Mouse (Mus musculus): ENCODE measurements around the gene Coa6. TPM values are rescaled to one million over a fixed set of nuclear protein-coding genes. Genes with fewer than 3 reads are reported as not detected.

Gene Coa6
- polyA plus RNA-seq, 1 experiment from 2014 or later, result 44.0 TPM

DNA sequence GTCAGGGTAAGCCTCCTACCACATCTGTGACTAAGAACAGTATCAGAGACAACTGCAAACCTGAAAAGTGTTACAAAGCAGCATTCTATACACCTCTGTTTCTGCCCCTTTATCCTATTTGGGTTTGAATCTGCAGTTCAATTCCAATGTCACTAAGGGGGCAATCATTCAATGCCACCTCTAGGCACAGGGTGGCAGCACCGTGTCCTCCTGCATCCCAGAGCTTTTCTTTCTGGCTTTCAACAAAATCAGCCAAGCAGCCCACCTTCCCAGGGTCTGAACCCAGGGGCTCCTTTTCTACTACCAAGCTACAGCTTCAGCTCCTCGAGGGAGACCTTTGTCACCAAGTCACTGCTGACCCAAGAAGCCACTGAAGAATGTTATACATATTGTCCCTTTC lies 16.6 kb downstream of the Coa6 start:
- no peak overlapping the region for H3K4me3 ChIP-seq (replicated peaks; ENCODE audit: low read length)
- no peaks in the 10 kb centered on the region for H3K27me3 ChIP-seq (replicated peaks; ENCODE audit: control insufficient read depth, insufficient read depth, low read length)
- no peak overlapping the region for H3K4me2 ChIP-seq (ENCODE audit: low read length)
- H3K36me3 ChIP-seq (ENCODE audit: control insufficient read depth, insufficient read depth), result peaks cover 25% of the 10 kb centered on the region
- ATAC-seq, result no peak
- H3K4me1 ChIP-seq (replicated peaks; ENCODE audit: control insufficient read depth, insufficient read depth, low read length), result no peaks in the 10 kb centered on the region
- H3K9me3 ChIP-seq (ENCODE audit: control insufficient read depth, low read length), result no peaks in the 10 kb centered on the region
- H3K9ac ChIP-seq (replicated peaks; ENCODE audit: low read depth, low read length), result no peak overlapping the region
- H3K27ac ChIP-seq (ENCODE audit: low read length), result no peak overlapping the region
- 73% methylated on average over 2 of the region's 2 CpGs for WGBS

DNA sequence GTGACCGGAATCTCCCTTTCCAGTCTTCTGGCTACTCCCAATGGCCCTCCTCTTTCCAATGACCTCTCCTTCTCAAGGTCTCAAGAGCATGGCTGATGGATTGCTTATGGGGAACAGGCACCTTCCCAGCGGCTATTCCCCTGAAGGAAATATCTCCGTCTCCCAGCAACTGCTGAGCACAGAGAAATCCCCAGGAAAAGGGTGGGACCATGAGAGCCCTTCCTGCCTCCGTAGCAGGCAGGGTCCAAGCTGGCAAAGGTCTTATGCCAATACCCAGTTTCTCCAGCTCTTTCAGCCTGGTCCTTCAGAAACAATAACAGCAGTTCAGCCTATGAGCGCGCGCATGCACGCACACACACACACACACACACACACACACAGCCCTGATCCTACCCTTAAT lies 28.8 kb downstream of the Coa6 start:
- no peak for ATAC-seq
- no peak overlapping the region for H3K4me2 ChIP-seq (ENCODE audit: low read length)
- no peak overlapping the region for H3K27ac ChIP-seq (ENCODE audit: low read length)
- no peak overlapping the region for H3K4me3 ChIP-seq (replicated peaks; ENCODE audit: low read length)
- 95% methylated on average over 8 of the region's 8 CpGs for WGBS
- H3K4me1 ChIP-seq (replicated peaks; ENCODE audit: control insufficient read depth, insufficient read depth, low read length), result no peaks in the 10 kb centered on the region
- no peaks in the 10 kb centered on the region for H3K27me3 ChIP-seq (replicated peaks; ENCODE audit: control insufficient read depth, insufficient read depth, low read length)
- H3K9ac ChIP-seq (replicated peaks; ENCODE audit: low read depth, low read length), result no peak overlapping the region
- H3K36me3 ChIP-seq (ENCODE audit: control insufficient read depth, insufficient read depth), result peaks cover 24% of the 10 kb centered on the region
- H3K9me3 ChIP-seq (ENCODE audit: control insufficient read depth, low read length), result no peaks in the 10 kb centered on the region

DNA sequence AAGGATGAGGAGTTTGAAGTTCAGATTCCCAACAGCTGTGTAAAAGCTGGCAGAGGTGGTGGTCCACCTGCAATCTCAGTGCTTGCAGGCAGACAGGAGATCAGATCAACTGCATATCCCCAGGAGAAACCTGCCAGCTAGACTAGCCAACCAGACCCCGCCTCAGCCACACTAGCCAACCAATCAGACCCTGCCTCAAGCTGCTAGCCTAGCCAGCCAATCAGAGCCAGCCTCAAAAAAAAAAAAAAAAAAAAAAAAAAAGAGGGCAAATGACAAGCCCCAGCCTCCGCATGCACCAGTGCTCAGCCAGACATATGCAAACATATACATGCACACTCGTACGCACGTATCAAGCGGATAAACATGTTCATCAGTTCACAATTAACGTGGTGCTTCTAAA lies 33.1 kb downstream of the Coa6 start:
- WGBS, result 73% methylated on average over 7 of the region's 7 CpGs
- H3K4me2 ChIP-seq (ENCODE audit: low read length), result no peak overlapping the region
- H3K9me3 ChIP-seq (ENCODE audit: control insufficient read depth, low read length), result no peaks in the 10 kb centered on the region
- no peaks in the 10 kb centered on the region for H3K4me1 ChIP-seq (replicated peaks; ENCODE audit: control insufficient read depth, insufficient read depth, low read length)
- ATAC-seq, result peak; percentile 50; the same call in 1 of the 2 replicates
- H3K27me3 ChIP-seq (replicated peaks; ENCODE audit: control insufficient read depth, insufficient read depth, low read length), result no peaks in the 10 kb centered on the region
- peaks cover 10% of the 10 kb centered on the region for H3K36me3 ChIP-seq (ENCODE audit: control insufficient read depth, insufficient read depth)
- H3K4me3 ChIP-seq (replicated peaks; ENCODE audit: low read length), result no peak overlapping the region
- no peak overlapping the region for H3K9ac ChIP-seq (replicated peaks; ENCODE audit: low read depth, low read length)
- no peak overlapping the region for H3K27ac ChIP-seq (ENCODE audit: low read length)

- WGBS, result 54% methylated on average over 3 of the region's 3 CpGs
- H3K27me3 ChIP-seq (replicated peaks; ENCODE audit: control insufficient read depth, insufficient read depth, low read length), result no peaks in the 10 kb centered on the region
- no peak overlapping the region for H3K4me3 ChIP-seq (replicated peaks; ENCODE audit: low read length)
- no peak for ATAC-seq
- no peaks in the 10 kb centered on the region for H3K9me3 ChIP-seq (ENCODE audit: control insufficient read depth, low read length)
- no peak overlapping the region for H3K27ac ChIP-seq (ENCODE audit: low read length)
- no peaks in the 10 kb centered on the region for H3K4me1 ChIP-seq (replicated peaks; ENCODE audit: control insufficient read depth, insufficient read depth, low read length)
- no peak overlapping the region for H3K4me2 ChIP-seq (ENCODE audit: low read length)
- H3K9ac ChIP-seq (replicated peaks; ENCODE audit: low read depth, low read length), result no peak overlapping the region
- H3K36me3 ChIP-seq (ENCODE audit: control insufficient read depth, insufficient read depth), result 0 out of 2 replicates have a peak, but pooled peaks cover 3% of the 10 kb centered on the region
These were observed 38.0 kb downstream of the Coa6 start for GRCm38 (mm10) chr8:126460274-126460673.

GRCm38 (mm10) chr8:126461735-126462134 lies 39.4 kb downstream of the Coa6 start:
- Histone ChIP-seq H3K9ac (replicated peaks; ENCODE audit: low read depth, low read length) (no peak overlapping the region), H3K4me2 (ENCODE audit: low read length) (no peak overlapping the region), H3K27ac (ENCODE audit: low read length) (no peak overlapping the region), H3K27me3 (replicated peaks; ENCODE audit: control insufficient read depth, insufficient read depth, low read length) (no peaks in the 10 kb centered on the region), H3K4me1 (replicated peaks; ENCODE audit: control insufficient read depth, insufficient read depth, low read length) (no peaks in the 10 kb centered on the region), H3K36me3 (ENCODE audit: control insufficient read depth, insufficient read depth) (peaks cover 6% of the 10 kb centered on the region; the same call in 1 of the 2 replicates), H3K4me3 (replicated peaks; ENCODE audit: low read length) (no peak overlapping the region), H3K9me3 (ENCODE audit: control insufficient read depth, low read length) (no peaks in the 10 kb centered on the region)
- no peak for ATAC-seq
- 87% methylated on average over 7 of the region's 7 CpGs for WGBS

GRCm38 (mm10) chr8:126464071-126464470 lies 41.8 kb downstream of the Coa6 start:
- ATAC-seq, result no peak
- Histone ChIP-seq H3K27ac (ENCODE audit: low read length) (no peak overlapping the region), H3K4me1 (replicated peaks; ENCODE audit: control insufficient read depth, insufficient read depth, low read length) (no peaks in the 10 kb centered on the region), H3K27me3 (replicated peaks; ENCODE audit: control insufficient read depth, insufficient read depth, low read length) (no peaks in the 10 kb centered on the region), H3K9me3 (ENCODE audit: control insufficient read depth, low read length) (no peaks in the 10 kb centered on the region), H3K4me2 (ENCODE audit: low read length) (no peak overlapping the region), H3K9ac (replicated peaks; ENCODE audit: low read depth, low read length) (no peak overlapping the region), H3K4me3 (replicated peaks; ENCODE audit: low read length) (no peak overlapping the region), H3K36me3 (ENCODE audit: control insufficient read depth, insufficient read depth) (peaks cover 8% of the 10 kb centered on the region; the same call in 1 of the 2 replicates)
- 90% methylated on average over 7 of the region's 7 CpGs for WGBS

DNA sequence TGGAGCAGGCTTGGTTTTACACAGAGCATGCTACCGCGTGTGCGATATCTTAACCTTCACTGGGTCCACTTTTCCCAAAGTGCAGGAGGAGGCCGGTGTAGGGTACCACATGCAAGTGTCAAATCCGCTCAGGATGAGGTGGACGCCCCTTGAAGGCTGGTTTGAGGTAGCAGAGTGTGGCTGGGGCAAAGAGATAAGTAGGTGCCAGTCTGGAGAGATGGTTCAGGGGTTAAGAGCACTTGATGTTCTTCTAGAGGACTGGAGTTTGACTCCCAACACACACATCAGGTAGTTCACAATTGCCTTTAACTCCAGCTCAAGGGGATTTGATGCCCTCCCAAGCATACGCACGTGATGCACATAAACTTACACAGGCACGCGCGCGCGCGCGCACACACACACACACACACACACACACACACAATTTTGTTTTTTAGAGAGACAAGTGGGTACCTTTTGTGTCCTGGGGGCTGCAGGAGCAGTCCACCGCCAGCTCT lies 51.5 kb downstream of the Coa6 start:
- Histone ChIP-seq H3K4me2 (ENCODE audit: low read length) (peak overlapping the region; percentile 68), H3K4me1 (replicated peaks; ENCODE audit: control insufficient read depth, insufficient read depth, low read length) (peaks cover 17% of the 10 kb centered on the region), H3K9me3 (ENCODE audit: control insufficient read depth, low read length) (no peaks in the 10 kb centered on the region), H3K4me3 (replicated peaks; ENCODE audit: low read length) (peak overlapping the region; percentile 92), H3K36me3 (ENCODE audit: control insufficient read depth, insufficient read depth) (no peaks in the 10 kb centered on the region), H3K9ac (replicated peaks; ENCODE audit: low read depth, low read length) (peak overlapping the region; percentile 87), H3K27me3 (replicated peaks; ENCODE audit: control insufficient read depth, insufficient read depth, low read length) (no peaks in the 10 kb centered on the region; the same call in 1 of the 2 replicates), H3K27ac (ENCODE audit: low read length) (peak overlapping the region; percentile 94)
- WGBS, result 13% methylated on average over 16 of the region's 16 CpGs
- no peak for ATAC-seq

DNA sequence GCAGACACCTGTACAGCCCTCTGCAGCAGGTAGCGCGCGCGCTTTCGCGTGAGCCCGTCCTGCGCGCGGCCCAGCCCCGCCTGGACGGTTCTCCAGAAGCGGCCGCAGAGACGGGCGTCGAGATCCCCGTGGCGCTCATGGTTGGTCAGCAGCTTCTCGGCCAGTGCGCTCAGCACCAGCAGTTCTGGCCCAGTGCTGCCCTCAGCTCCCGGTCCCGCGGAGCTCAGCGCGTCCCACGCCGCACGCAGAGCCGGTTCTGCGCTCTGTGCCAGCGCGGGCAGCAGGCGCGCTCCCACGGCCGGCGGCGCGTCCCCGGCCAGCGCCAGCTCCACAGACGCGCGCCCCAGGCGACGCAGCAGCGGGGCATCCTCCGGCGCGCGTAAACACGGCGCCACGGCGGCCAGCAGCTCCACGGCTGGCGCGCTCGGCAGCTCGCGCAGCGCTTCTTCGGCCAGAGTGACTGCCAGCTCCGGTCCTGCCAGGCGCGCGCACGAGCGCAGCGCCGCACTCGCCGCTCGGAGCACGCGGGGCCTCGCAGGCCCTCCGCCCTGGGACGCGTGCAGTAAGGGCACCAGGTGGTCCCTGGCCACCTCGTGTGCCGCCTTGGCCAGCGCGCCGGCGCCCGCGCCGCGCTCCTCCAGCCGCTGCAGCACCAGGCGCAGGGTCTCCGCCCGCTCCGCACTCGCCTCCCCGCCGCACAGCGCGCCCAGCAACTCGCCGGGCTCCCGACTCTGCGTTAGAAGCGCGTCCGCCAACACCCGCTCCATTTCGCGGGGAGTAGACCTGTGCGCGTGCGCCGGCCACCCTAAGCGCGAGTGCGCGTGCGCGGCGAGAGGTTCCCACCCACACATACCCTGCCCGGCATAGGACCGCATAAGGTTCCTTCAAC lies 52.2 kb downstream of the Coa6 start, which contains the start of gene Tarbp1:
Gene Tarbp1 (minus strand): TSS at position 767 of the 889 bp plus-strand sequence.
- under 1% methylated on average over 124 of the region's 124 CpGs for WGBS
- Histone ChIP-seq H3K9ac (replicated peaks; ENCODE audit: low read depth, low read length) (peak within 1 kb of the TSS; percentile 87), H3K4me2 (ENCODE audit: low read length) (peak within 1 kb of the TSS; percentile 68), H3K4me1 (replicated peaks; ENCODE audit: control insufficient read depth, insufficient read depth, low read length) (peaks cover 17% of the 10 kb centered on the region), H3K27ac (ENCODE audit: low read length) (peak within 1 kb of the TSS; percentile 94), H3K9me3 (ENCODE audit: control insufficient read depth, low read length) (no peaks in the 10 kb centered on the region), H3K27me3 (replicated peaks; ENCODE audit: control insufficient read depth, insufficient read depth, low read length) (no peaks in the 10 kb centered on the region; the same call in 1 of the 2 replicates), H3K4me3 (replicated peaks; ENCODE audit: low read length) (peak within 1 kb of the TSS; percentile 92), H3K36me3 (ENCODE audit: control insufficient read depth, insufficient read depth) (no peaks in the 10 kb centered on the region)
- peak; percentile 97 for ATAC-seq

Measured in forebrain, embryonic 16.5 days (tissue).